Comparison of ENCODE assay signal across 28 mouse cellular contexts in genomic region chr15:23351078-23351477, GRCm38 (mm10).
"Had no signal": no experiment of that assay in that cellular context is flagged by ENCODE, and none has a peak within 500 bp of the region (broad histone marks: within the 10 kb centered on the region; RNA-seq: fewer than 3 reads in every experiment).

No protein-coding gene starts in this region.

- H3K9ac ChIP-seq: heart, embryonic 13.5 days; heart, embryonic 15.5 days; hindbrain, embryonic 13.5 days; hindbrain, embryonic 15.5 days; kidney, embryonic 15.5 days; limb, embryonic 13.5 days; limb, embryonic 15.5 days; liver, embryonic 13.5 days; liver, embryonic 15.5 days; liver, postnatal 0 days had no signal

- ATAC-seq: hindbrain, postnatal 0 days; intestine, embryonic 16.5 days; liver, postnatal 0 days had no signal

- H3K4me2 ChIP-seq: heart, embryonic 11.5 days; heart, embryonic 13.5 days; heart, embryonic 15.5 days; hindbrain, embryonic 13.5 days; hindbrain, embryonic 15.5 days; kidney, embryonic 15.5 days; limb, embryonic 13.5 days; limb, embryonic 15.5 days; liver, embryonic 13.5 days; liver, embryonic 15.5 days had no signal

- H3K4me1 ChIP-seq: heart, embryonic 13.5 days; heart, embryonic 15.5 days; hindbrain, embryonic 13.5 days; hindbrain, embryonic 15.5 days; kidney, embryonic 15.5 days; limb, embryonic 13.5 days; limb, embryonic 15.5 days; liver, embryonic 13.5 days; liver, embryonic 15.5 days had no signal

- H3K27me3 ChIP-seq: heart, embryonic 13.5 days; heart, embryonic 15.5 days; hindbrain, embryonic 13.5 days; hindbrain, embryonic 15.5 days; kidney, embryonic 15.5 days; limb, embryonic 13.5 days; limb, embryonic 15.5 days; liver, embryonic 13.5 days; liver, embryonic 15.5 days had no signal

- DNase-seq: gastrocnemius, postnatal 14 days; gastrocnemius, postnatal 36 days; heart, adult 11 months; heart, adult 2 months; heart, postnatal 14 days; heart, postnatal 36 days; kidney, adult 11 months; kidney, adult 2 months; kidney, adult 9 months; kidney, postnatal 14 days; kidney, postnatal 36 days; layer of hippocampus, adult 9-11 months; layer of hippocampus, postnatal 36 days; left cerebral cortex, postnatal 4 days; liver, embryonic 13.5 days; liver, postnatal 0 days had no signal

- H3K27ac ChIP-seq: heart, adult 2 months; heart, embryonic 13.5 days; heart, embryonic 15.5 days; hindbrain, embryonic 13.5 days; hindbrain, embryonic 15.5 days; hindbrain, postnatal 0 days; kidney, embryonic 15.5 days; kidney, postnatal 0 days; limb, embryonic 13.5 days; limb, embryonic 15.5 days; liver, embryonic 13.5 days; liver, embryonic 15.5 days had no signal

- H3K36me3 ChIP-seq: heart, embryonic 13.5 days; heart, embryonic 15.5 days; hindbrain, embryonic 13.5 days; hindbrain, embryonic 15.5 days; kidney, embryonic 15.5 days; limb, embryonic 13.5 days; limb, embryonic 15.5 days; liver, embryonic 13.5 days; liver, embryonic 15.5 days had no signal

- H3K9me3 ChIP-seq: heart, embryonic 13.5 days; heart, embryonic 15.5 days; hindbrain, embryonic 13.5 days; hindbrain, embryonic 15.5 days; kidney, embryonic 15.5 days; limb, embryonic 13.5 days; limb, embryonic 15.5 days; liver, embryonic 13.5 days; liver, embryonic 15.5 days had no signal

- H3K4me3 ChIP-seq: heart, adult 2 months; heart, embryonic 13.5 days; heart, embryonic 15.5 days; hindbrain, embryonic 13.5 days; hindbrain, embryonic 15.5 days; kidney, embryonic 15.5 days; limb, embryonic 13.5 days; limb, embryonic 15.5 days; liver, embryonic 13.5 days; liver, embryonic 15.5 days had no signal
